Mouse (Mus musculus) liver, postnatal 0 days (tissue): ENCODE results near the gene Tbc1d20. TPM values are rescaled to one million over a fixed set of nuclear protein-coding genes. Genes with fewer than 3 reads are reported as not detected.

Experiments
- ATAC-seq: fragments of 200-750 bp; cut with Nextera tagmentation; 2 replicates; pipeline ENCODE4 v1.8.0; 2017; ENCODE audit warnings: mild to moderate bottlenecking, moderate library complexity
- DNase-seq: peaks from one replicate; pipeline ENCODE4 v3.0.0-alpha.2; 2016
- H3K27ac ChIP-seq: fragments of 300-500 bp; sonication (generic); 2 replicates; pipeline ENCODE4 v1.5.1; 2014; ENCODE audit warnings: antibody characterized with exemption, moderate library complexity, mild to moderate bottlenecking, low read depth
- H3K27me3 ChIP-seq: fragments of 300-500 bp; sonication (generic); 2 replicates; pipeline ENCODE4 v1.6.1; 2014; ENCODE audit warnings: low read length, control low read depth, mixed read lengths; ENCODE audit not compliant: insufficient read depth
- H3K36me3 ChIP-seq: fragments of 300-500 bp; sonication (generic); replicated peaks from 2 replicates; pipeline ENCODE4 v1.6.1; 2014; ENCODE audit warnings: mild to moderate bottlenecking, control low read depth, low read length, moderate library complexity, mixed read lengths; ENCODE audit not compliant: insufficient read depth
- H3K4me1 ChIP-seq: fragments of 300-500 bp; sonication (generic); 2 replicates; pipeline ENCODE4 v1.6.1; 2014; ENCODE audit warnings: antibody characterized with exemption, mild to moderate bottlenecking, control low read depth; ENCODE audit not compliant: insufficient read depth
- H3K4me2 ChIP-seq: fragments of 300-500 bp; sonication (generic); 2 replicates; pipeline ENCODE4 v1.6.1; 2014; ENCODE audit warnings: low read depth, mild to moderate bottlenecking, low read length, moderate library complexity, mixed read lengths
- H3K4me3 ChIP-seq: fragments of 300-500 bp; sonication (generic); 2 replicates; pipeline ENCODE4 v1.5.1; 2014; ENCODE audit warnings: low read depth, low read length
- H3K9ac ChIP-seq: fragments of 300-500 bp; sonication (generic); replicated peaks from 2 replicates; pipeline ENCODE4 v1.6.1; 2014; ENCODE audit warnings: mild to moderate bottlenecking, moderate library complexity
- H3K9me3 ChIP-seq: fragments of 300-500 bp; sonication (generic); 2 replicates; pipeline ENCODE4 v1.6.1; 2016; ENCODE audit warnings: mild to moderate bottlenecking, control low read depth, low read length, mixed read lengths
- CTCF ChIP-seq: sonication (generic); IDR thresholded peaks from 2 replicates; pipeline ENCODE4 v1.5.1; 2016; ENCODE audit warnings: antibody characterized with exemption, low read depth
- EP300 ChIP-seq: IDR thresholded peaks from 2 replicates; pipeline ENCODE4 v1.6.1; 2016; ENCODE audit warnings: antibody characterized with exemption, low read depth, mild to moderate bottlenecking
- WGBS: fragments of 180-500 bp; shearing (Covaris S2); extraction: QIAGEN DNeasy Blood & Tissue Kit; methylation state at CpG from one replicate; pipeline ENCODE4 v1.1.7; 2014; ENCODE audit not compliant: insufficient replicate concordance; 5-methylcytosine and 5-hydroxymethylcytosine counted together
- polyA plus RNA-seq: library from polyadenylated mRNA; unstranded; fragments of >200 nt; fragmentation: Nextera tagmentation; extraction: Ambion mirVana; gene quantifications from 2 replicates; pipeline ENCODE4 v1.2.1, GENCODE M21; 2015

The Tbc1d20 gene
- polyA plus RNA-seq = 7.8 and 8.3 TPM in 2 replicates

DNA sequence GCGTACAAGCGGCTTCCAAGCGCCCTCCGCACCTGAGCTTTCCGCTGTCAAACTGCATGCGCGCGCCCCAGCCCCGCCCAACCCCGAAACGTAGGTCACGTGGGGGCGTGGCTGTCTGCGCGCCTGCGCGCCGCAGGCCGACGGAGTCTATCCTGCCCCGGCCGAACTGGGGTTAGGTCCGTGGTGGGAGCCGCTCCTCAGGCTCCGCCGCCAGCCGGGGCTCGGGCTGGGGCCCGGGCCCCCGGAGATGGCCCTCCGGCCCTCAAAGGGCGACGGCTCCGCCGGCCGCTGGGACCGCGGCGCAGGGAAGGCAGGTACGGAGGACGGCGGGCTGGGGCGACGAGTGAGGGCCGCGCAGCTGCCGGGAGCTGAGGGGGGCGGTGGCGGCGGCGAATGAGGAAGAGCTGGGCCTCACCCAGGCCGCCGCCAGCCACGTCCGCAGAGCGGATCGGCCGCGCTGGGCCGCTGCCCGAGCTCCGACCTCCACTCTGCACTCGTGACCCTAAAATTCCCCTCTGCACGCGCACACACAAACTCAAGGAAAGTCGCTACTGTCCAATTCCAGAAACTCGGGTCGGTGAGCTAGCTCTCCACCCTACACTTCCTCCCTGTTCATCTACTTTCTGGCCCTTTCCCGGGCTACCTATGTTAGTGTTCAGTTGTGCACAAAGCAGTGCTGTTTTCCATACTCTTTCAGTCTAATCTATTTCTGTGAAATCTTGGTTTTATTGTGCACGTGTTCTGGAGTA, at the start of gene Tbc1d20:
Tbc1d20 (plus strand) TSS at position 102 of the 749 bp plus-strand sequence.
- WGBS = under 1% methylated on average over 68 of the region's 70 CpGs
- H3K4me1 ChIP-seq = peaks cover 29% of the 10 kb centered on the region

DNA sequence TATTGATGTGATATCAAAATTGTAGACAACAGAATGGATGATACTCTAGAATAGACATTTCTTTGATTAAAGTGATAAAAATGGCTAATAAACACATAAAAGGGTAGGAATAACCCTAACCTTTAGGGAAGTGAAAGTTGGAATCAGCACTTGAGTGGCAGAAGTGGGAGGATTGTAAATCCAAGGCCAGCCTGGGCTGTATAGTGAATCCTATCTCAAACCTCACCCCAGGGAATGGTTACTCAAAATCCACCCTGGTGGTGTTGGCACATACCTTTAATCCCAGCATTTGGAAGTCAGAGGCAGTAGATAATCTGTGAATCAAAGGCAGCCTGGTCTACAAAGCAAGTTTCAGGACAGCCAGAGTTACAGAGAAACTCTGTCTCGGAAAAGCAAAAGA, 46.4 kb upstream of the Tbc1d20 start:
- ATAC-seq = no peak
- 88% methylated on average over 1 of the region's 1 CpGs for WGBS
- no peak overlapping the region for H3K4me3 ChIP-seq
- H3K9me3 ChIP-seq = no peaks in the 10 kb centered on the region
- no peak for TF ChIP-seq CTCF
- no peak for TF ChIP-seq EP300
- H3K9ac ChIP-seq = no peak overlapping the region
- no peak overlapping the region for H3K4me2 ChIP-seq
- no peak for DNase-seq
- H3K36me3 ChIP-seq = peaks cover 17% of the 10 kb centered on the region
- peaks cover 5% of the 10 kb centered on the region; the same call in 1 of the 2 replicates for H3K4me1 ChIP-seq
- H3K27ac ChIP-seq = no peak overlapping the region
- no peaks in the 10 kb centered on the region for H3K27me3 ChIP-seq

More for the DNA sequence above, at the start of gene Tbc1d20:
- H3K4me3 ChIP-seq = peak within 1 kb of the TSS; percentile 86
- H3K9me3 ChIP-seq = no peaks in the 10 kb centered on the region
- H3K27me3 ChIP-seq = no peaks in the 10 kb centered on the region
- H3K9ac ChIP-seq = peak within 1 kb of the TSS; percentile 82
- no peak for TF ChIP-seq CTCF
- TF ChIP-seq EP300 = no peak
- DNase-seq = peak; percentile 93
- no peaks in the 10 kb centered on the region for H3K36me3 ChIP-seq
- ATAC-seq = peak; percentile 99
- peak within 1 kb of the TSS; percentile 92 for H3K4me2 ChIP-seq
- peak within 1 kb of the TSS; percentile 93 for H3K27ac ChIP-seq

DNA sequence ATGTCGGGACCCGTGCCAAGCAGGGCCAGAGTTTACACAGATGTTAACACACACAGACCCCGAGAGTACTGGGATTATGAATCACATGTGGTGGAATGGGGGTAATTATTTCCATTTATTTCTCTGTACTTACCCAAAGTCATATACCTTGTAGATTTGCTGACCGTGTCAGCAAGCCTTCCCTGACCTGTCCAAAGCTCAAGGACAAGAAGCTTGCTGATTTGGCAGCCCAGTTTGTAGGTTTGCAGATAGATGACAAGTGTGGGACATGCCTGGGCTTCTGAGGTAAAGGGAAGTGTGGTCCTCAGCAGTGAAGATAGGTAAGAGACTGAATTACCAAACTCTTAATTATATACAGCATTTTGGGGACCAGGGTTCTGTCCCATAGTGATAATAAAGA, 43.1 kb upstream of the Tbc1d20 start:
- TF ChIP-seq EP300 (no peak), CTCF (no peak)
- peak; percentile 21; the same call in 1 of the 2 replicates for ATAC-seq
- Histone ChIP-seq H3K9me3 (no peaks in the 10 kb centered on the region), H3K4me3 (no peak overlapping the region), H3K36me3 (peaks cover 41% of the 10 kb centered on the region), H3K4me2 (no peak overlapping the region), H3K9ac (no peak overlapping the region), H3K27me3 (no peaks in the 10 kb centered on the region), H3K4me1 (peaks cover 5% of the 10 kb centered on the region; the same call in 1 of the 2 replicates), H3K27ac (no peak overlapping the region; the same call in 1 of the 2 replicates)
- 46% methylated on average over 2 of the region's 4 CpGs for WGBS
- DNase-seq = no peak

DNA sequence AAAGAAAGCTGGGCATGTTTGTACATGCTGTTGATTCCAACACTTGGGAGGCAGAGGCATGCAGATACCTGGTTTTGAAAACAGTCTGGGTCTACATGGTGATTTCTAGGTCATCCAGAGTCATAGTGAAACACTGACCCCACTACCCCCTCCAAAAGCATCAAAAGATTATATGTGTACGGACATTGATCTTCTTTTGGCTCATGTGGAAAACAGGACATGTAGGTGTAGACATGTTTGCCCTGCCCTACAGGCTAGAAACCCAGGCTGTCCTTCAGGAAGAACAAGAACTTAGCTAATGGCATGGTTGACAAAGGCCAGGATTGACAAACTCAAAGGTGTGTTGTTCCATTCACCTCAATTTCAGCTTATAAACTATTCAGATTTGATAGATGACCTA, 33.9 kb upstream of the Tbc1d20 start:
- Histone ChIP-seq H3K27me3 (no peaks in the 10 kb centered on the region), H3K4me2 (no peak overlapping the region), H3K9ac (no peak overlapping the region), H3K36me3 (peaks cover 66% of the 10 kb centered on the region), H3K4me3 (no peak overlapping the region), H3K27ac (peak overlapping the region; percentile 48), H3K9me3 (no peaks in the 10 kb centered on the region), H3K4me1 (no peaks in the 10 kb centered on the region)
- no peak for DNase-seq
- WGBS = 52% methylated on average over 1 of the region's 1 CpGs
- peak; percentile 89 for ATAC-seq
- TF ChIP-seq EP300 = no peak
- no peak for TF ChIP-seq CTCF

DNA sequence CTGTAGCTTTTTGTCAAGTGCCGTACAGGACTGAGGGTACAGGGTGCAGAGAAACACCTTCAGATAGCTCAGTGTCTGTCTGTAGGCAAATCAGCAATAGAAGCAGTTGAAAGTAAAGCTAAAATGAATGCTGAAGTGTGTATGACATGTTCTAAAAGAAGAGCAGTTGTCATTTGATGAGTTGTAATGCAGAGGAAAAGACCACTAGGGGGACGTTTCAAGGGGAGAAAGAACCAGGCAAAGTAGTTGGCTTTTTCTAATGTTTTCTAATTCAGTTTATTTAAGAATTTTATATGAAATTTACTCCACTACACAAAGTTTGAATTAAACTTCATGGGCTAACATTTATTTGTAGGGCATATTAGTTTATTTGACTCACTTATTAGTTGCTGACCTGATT, 20.0 kb upstream of the Tbc1d20 start:
- Histone ChIP-seq H3K4me1 (no peaks in the 10 kb centered on the region), H3K27ac (no peak overlapping the region), H3K9ac (no peak overlapping the region), H3K36me3 (peaks cover 63% of the 10 kb centered on the region), H3K4me2 (no peak overlapping the region), H3K27me3 (no peaks in the 10 kb centered on the region), H3K4me3 (no peak overlapping the region), H3K9me3 (no peaks in the 10 kb centered on the region)
- 78% methylated on average over 2 of the region's 2 CpGs for WGBS
- ATAC-seq = no peak
- no peak for TF ChIP-seq EP300
- TF ChIP-seq CTCF = peak; percentile 34
- no peak for DNase-seq

DNA sequence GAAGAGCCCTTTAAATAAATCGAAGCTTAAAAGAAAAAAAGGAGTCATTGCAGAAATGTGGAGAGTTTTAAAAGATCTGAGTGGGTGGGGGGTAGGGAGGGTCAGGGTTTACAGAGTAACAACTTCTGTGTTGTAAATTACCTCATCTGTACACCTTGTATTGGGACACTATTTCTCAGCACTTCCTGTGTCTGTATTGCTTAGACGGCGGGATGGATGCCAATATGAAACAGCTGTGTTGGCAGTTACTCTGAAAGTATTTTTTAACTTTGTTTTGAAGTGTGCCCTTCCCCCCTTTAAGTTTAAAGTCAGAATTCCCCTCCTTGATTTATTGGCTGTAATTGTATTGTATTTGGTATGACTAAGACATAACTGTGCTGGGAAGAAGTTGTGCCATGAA, 12.2 kb upstream of the Tbc1d20 start:
- Histone ChIP-seq H3K4me3 (no peak overlapping the region), H3K27me3 (no peaks in the 10 kb centered on the region), H3K9ac (no peak overlapping the region), H3K4me1 (no peaks in the 10 kb centered on the region), H3K36me3 (peaks cover 61% of the 10 kb centered on the region), H3K9me3 (no peaks in the 10 kb centered on the region), H3K27ac (no peak overlapping the region), H3K4me2 (no peak overlapping the region)
- WGBS = 78% methylated on average over 3 of the region's 3 CpGs
- DNase-seq (no peak), ATAC-seq (no peak)
- TF ChIP-seq EP300 (no peak), CTCF (no peak)
